Mouse (Mus musculus): ENCODE measurements at regions not wholly inside any gene's neighbourhood (a gene's known extent, or its start where the extent isn't known, plus 50 kb on each side); places are given as distances from the start of the nearest gene placed in this dataset.
"Not testable (repeated sequence)": the region's sequence is repeated elsewhere in the genome, so short reads cannot be mapped to it uniquely, and the experiment has no call there.

DNA sequence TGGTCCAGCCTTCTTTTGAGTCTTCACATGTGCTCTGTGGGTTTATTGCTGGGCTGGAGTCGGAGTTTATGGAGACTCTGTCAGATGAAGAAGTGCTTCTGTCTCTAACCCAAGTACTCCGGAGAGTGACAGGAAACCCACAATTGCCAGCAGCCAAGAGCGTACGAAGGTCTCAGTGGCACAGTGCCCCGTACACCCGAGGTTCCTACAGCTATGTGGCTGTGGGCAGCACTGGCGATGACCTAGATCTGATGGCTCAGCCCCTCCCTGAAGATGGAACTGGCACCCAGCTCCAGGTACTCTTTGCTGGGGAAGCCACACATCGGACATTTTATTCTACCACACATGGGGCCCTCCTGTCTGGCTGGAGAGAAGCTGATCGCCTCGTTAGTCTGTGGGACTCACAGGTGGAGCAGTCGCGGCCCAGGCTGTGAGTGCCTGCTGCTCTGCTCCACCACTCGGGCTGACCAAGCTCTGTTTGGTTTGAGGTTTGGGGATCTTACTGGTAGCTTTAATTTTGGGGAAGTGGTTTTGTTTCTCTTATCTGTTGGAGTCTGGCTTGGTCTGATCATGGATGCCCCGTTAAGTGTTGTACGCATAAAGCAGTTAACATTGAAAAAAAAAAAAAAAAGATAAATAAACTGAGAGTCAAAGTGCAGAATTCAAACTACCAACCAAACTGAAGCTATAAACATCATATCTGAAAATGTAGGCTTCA, 393.8 kb downstream of the Pih1d3 start:
- TF ChIP-seq CHD2 (IDR thresholded peaks at IDR 0.05; ENCODE audit: low read length); MAX (IDR thresholded peaks at IDR 0.05; ENCODE audit: low read length); JUND (IDR thresholded peaks at IDR 0.05; ENCODE audit: low read depth, low read length): not testable (repeated sequence)

All from MEL (cell line).